Mouse (Mus musculus) forebrain, embryonic 12.5 days (tissue): ENCODE measurements around the gene Vmn2r12. TPM values are rescaled to one million over a fixed set of nuclear protein-coding genes. Genes with fewer than 3 reads are reported as not detected.
"Not testable (repeated sequence)": the region's sequence is repeated elsewhere in the genome, so short reads cannot be mapped to it uniquely, and the experiment has no call there.

ENCODE experiments used
- ATAC-seq: fragments of 200-750 bp; cut with Nextera tagmentation; 2 replicates; pipeline ENCODE4 v1.8.0; 2017; ENCODE audit warnings: moderate TSS enrichment; ENCODE audit not compliant: low FRiP score
- H3K27ac ChIP-seq: fragments of 300-500 bp; sonication (generic); 2 replicates; pipeline ENCODE4 v1.5.1; 2016; ENCODE audit warnings: mild to moderate bottlenecking
- H3K27me3 ChIP-seq: fragments of 300-500 bp; sonication (generic); 2 replicates; pipeline ENCODE4 v1.6.1; 2016; ENCODE audit warnings: mild to moderate bottlenecking
- H3K36me3 ChIP-seq: fragments of 300-500 bp; sonication (generic); replicated peaks from 2 replicates; pipeline ENCODE4 v1.6.1; 2016; ENCODE audit warnings: mild to moderate bottlenecking
- H3K4me1 ChIP-seq: fragments of 300-500 bp; sonication (generic); 2 replicates; pipeline ENCODE4 v1.6.1; 2016
- H3K4me2 ChIP-seq: fragments of 300-500 bp; sonication (generic); 2 replicates; pipeline ENCODE4 v1.6.1; 2016; ENCODE audit warnings: mild to moderate bottlenecking, moderate library complexity
- H3K4me3 ChIP-seq: fragments of 300-500 bp; sonication (generic); replicated peaks from 2 replicates; pipeline ENCODE4 v1.5.1; 2016; ENCODE audit warnings: mild to moderate bottlenecking
- H3K9ac ChIP-seq: fragments of 300-500 bp; sonication (generic); 2 replicates; pipeline ENCODE4 v1.6.1; 2016; ENCODE audit warnings: mild to moderate bottlenecking
- H3K9me3 ChIP-seq: fragments of 300-500 bp; sonication (generic); 2 replicates; pipeline ENCODE4 v1.6.1; 2016
- WGBS: fragments of 180-500 bp; shearing (Covaris S2); methylation state at CpG from one replicate; pipeline ENCODE4 v1.1.7; 2016; 5-methylcytosine and 5-hydroxymethylcytosine counted together
- polyA plus RNA-seq: library from polyadenylated mRNA; unstranded; fragments of >200 nt; fragmentation: Nextera tagmentation; extraction: Ambion mirVana; gene quantifications from 2 replicates; pipeline ENCODE4 v1.2.1, GENCODE M21; 2016

Gene Vmn2r12
- not detected in 2 replicates for polyA plus RNA-seq

DNA sequence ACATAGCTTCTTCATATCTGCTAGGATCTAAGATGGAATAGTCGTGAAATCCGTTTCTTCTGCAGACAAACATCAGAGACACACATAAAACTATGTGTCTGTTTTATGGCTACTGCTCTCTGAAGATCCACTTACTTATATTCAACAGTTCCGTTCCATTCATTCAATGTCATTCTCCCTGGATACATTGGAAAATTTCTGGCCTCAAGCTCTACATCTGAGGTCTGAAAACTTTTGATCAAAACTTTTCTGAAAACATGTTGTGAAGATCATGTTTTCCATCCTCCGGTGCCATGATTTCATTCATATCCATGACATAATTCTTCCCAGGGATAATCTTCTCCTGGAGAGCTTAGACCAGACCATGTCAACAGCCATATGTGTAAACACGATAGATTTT lies at the start of gene Vmn2r12:
TSS of gene Vmn2r12 (minus strand) at position 101 of the 400 bp plus-strand sequence.
- H3K36me3 ChIP-seq, H3K27me3 ChIP-seq, H3K27ac ChIP-seq, H3K4me3 ChIP-seq, ATAC-seq, H3K9me3 ChIP-seq, H3K9ac ChIP-seq, H3K4me2 ChIP-seq, H3K4me1 ChIP-seq: not testable (repeated sequence)
- WGBS: 86% methylated on average over 5 of the region's 5 CpGs

- Histone ChIP-seq H3K4me3 (no peak overlapping the region), H3K9ac (no peak overlapping the region), H3K27me3 (no peaks in the 10 kb centered on the region), H3K9me3 (peaks cover 19% of the 10 kb centered on the region; the same call in 1 of the 2 replicates), H3K4me2 (no peak overlapping the region), H3K4me1 (no peaks in the 10 kb centered on the region), H3K36me3 (no peaks in the 10 kb centered on the region), H3K27ac (no peak overlapping the region)
- ATAC-seq: no peak
- 79% methylated on average over 2 of the region's 2 CpGs for WGBS
These were observed 41.8 kb upstream of the Vmn2r12 start for GRCm38 (mm10) chr5:109139546-109139945.

DNA sequence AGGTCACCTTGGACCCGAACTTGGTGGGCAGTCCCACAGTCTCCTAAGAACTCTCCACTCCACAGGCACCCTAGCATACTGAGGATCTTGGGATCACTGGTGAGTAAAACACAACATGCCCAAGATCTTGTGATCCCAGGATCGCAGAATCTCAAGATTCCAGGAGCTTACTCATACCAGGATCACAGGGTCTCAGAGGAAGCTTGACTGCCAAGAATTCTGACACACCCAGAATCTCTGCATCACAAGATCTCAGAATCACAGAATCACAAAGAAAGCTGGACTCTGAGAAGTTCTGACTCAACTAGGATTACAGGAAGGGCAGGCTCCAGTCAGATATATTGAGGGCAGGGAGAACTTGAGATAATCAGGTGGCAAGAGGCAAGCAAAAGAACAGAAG lies 39.0 kb upstream of the Vmn2r12 start:
- H3K4me3 ChIP-seq: no peak overlapping the region
- ATAC-seq: no peak
- WGBS: 84% methylated on average over 2 of the region's 2 CpGs

GRCm38 (mm10) chr5:109096482-109096881 lies 1.3 kb downstream of the Vmn2r12 start:
- not testable (repeated sequence) for H3K9me3 ChIP-seq, H3K4me1 ChIP-seq, H3K27me3 ChIP-seq, H3K4me2 ChIP-seq, H3K36me3 ChIP-seq, H3K4me3 ChIP-seq, H3K27ac ChIP-seq, H3K9ac ChIP-seq, ATAC-seq
- 80% methylated on average over 3 of the region's 3 CpGs for WGBS

More for the DNA sequence above, 39.0 kb upstream of the Vmn2r12 start:
- no peak overlapping the region for H3K9ac ChIP-seq
- H3K27ac ChIP-seq: no peak overlapping the region
- H3K9me3 ChIP-seq: peaks cover 26% of the 10 kb centered on the region; the same call in 1 of the 2 replicates
- no peak overlapping the region for H3K4me2 ChIP-seq
- no peaks in the 10 kb centered on the region for H3K36me3 ChIP-seq
- H3K4me1 ChIP-seq: no peaks in the 10 kb centered on the region
- no peaks in the 10 kb centered on the region for H3K27me3 ChIP-seq

- not testable (repeated sequence) for H3K9ac ChIP-seq, H3K36me3 ChIP-seq, H3K9me3 ChIP-seq, H3K4me3 ChIP-seq, H3K27ac ChIP-seq, H3K27me3 ChIP-seq, H3K4me1 ChIP-seq, ATAC-seq, H3K4me2 ChIP-seq
- WGBS: 49% methylated on average over 4 of the region's 4 CpGs
These were observed 25.7 kb downstream of the Vmn2r12 start for GRCm38 (mm10) chr5:109072016-109072415.

DNA sequence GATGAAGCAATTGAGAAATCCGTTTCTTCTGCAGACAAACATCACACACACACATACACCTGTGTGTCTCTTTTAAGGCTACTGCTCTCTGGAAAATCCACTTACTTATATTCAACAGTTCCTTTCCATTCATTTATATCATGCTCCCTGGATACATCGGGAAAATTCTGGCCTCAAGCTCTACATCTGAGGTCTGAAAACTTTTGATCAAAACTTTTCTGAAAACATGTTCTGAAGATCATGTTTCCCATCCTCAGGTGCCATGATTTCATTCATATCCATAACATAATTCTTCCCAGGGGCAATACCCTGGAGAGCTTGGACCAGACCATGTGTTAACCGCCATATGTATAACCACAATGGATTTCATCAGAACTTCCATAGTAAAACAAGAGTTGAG lies 38.3 kb downstream of the Vmn2r12 start, which contains the start of gene Vmn2r11:
TSS of gene Vmn2r11 (minus strand) at position 101 of the 400 bp plus-strand sequence.
- H3K27ac ChIP-seq, H3K36me3 ChIP-seq, H3K4me2 ChIP-seq, ATAC-seq, H3K4me1 ChIP-seq, H3K9ac ChIP-seq, H3K4me3 ChIP-seq, H3K27me3 ChIP-seq: not testable (repeated sequence)
- WGBS: 90% methylated on average over 3 of the region's 3 CpGs
- H3K9me3 ChIP-seq: peaks cover 18% of the 10 kb centered on the region

DNA sequence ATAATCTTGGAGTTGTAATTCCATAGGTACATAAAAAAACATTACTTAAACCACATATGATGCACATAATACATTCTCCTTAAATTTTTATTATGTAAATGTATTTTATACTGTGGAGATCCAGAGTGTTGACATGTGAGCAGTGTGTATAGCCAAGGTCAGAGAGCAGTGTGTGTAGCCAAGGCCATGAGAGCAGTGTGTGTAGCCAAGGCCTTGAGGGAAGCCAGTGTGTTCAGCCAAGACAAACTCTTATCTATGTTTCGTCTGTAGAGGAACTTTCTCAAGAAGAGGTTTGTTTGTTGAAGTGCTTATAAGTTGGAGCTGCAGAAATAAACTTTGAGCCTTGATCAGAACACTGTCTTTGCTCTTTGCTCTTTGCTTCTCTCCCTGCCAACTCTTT lies 42.5 kb downstream of the Vmn2r12 start:
- peaks cover 6% of the 10 kb centered on the region for H3K9me3 ChIP-seq
- ATAC-seq: no peak
- H3K27ac ChIP-seq: no peak overlapping the region
- no peak overlapping the region for H3K9ac ChIP-seq
- H3K4me2 ChIP-seq: no peak overlapping the region
- H3K36me3 ChIP-seq: no peaks in the 10 kb centered on the region
- H3K4me3 ChIP-seq: no peak overlapping the region
- 75% methylated on average over 1 of the region's 1 CpGs for WGBS
- H3K27me3 ChIP-seq: no peaks in the 10 kb centered on the region
- no peaks in the 10 kb centered on the region for H3K4me1 ChIP-seq

Other genes with a start within 250 kb of the Vmn2r12 start
- gene Vmn2r9, start 245.3 kb downstream of the Vmn2r12 start, polyA plus RNA-seq: not detected in 2 replicates
- not detected in 2 replicates for gene Vmn2r10, start 91.4 kb downstream of the Vmn2r12 start, polyA plus RNA-seq
- gene Vmn2r11, start 38.4 kb downstream of the Vmn2r12 start, polyA plus RNA-seq: not detected in 2 replicates
- not detected in 2 replicates for gene Vmn2r13, start 94.2 kb upstream of the Vmn2r12 start, polyA plus RNA-seq
- not detected in 2 replicates for gene Vmn2r14, start 126.8 kb upstream of the Vmn2r12 start, polyA plus RNA-seq
- gene Vmn2r15, start 199.7 kb upstream of the Vmn2r12 start, polyA plus RNA-seq: not detected in 2 replicates
- gene Vmn2r16, start 232.2 kb upstream of the Vmn2r12 start, polyA plus RNA-seq: not detected in 2 replicates